Mouse (Mus musculus): ENCODE results near the gene Rd3l.

GRCm38 (mm10) chr12:111970085-111970484 is 11.0 kb downstream of the Rd3l start:
- no peak for TF ChIP-seq CTCF (IDR thresholded peaks at IDR 0.05; ENCODE audit: low read depth, low read length)
- TF ChIP-seq TAL1 (conservative IDR thresholded peaks at IDR 0.05; ENCODE audit: low read depth, low read length) = no peak
- no peak for TF ChIP-seq GATA2 (IDR thresholded peaks at IDR 0.05; ENCODE audit: borderline replicate concordance, low read depth, low read length)
- TF ChIP-seq GATA1 (IDR thresholded peaks at IDR 0.05; ENCODE audit: borderline replicate concordance, low read length) = no peak
- TF ChIP-seq POLR2AphosphoS5 (IDR thresholded peaks at IDR 0.05; ENCODE audit: insufficient replicate concordance, low read depth, low read length) = no peak

All from G1E (cell line).